Mouse (Mus musculus) neural tube, embryonic 15.5 days (tissue): ENCODE measurements around the gene Oser1. TPM values are rescaled to one million over a fixed set of nuclear protein-coding genes. Genes with fewer than 3 reads are reported as not detected.

ENCODE experiments used
- ATAC-seq: fragments of 200-750 bp; cut with Nextera tagmentation; 2 replicates; pipeline ENCODE4 v1.8.0; 2017; ENCODE audit warnings: mild to moderate bottlenecking, moderate TSS enrichment, moderate library complexity; ENCODE audit not compliant: low FRiP score
- H3K27ac ChIP-seq: fragments of 300-500 bp; sonication (generic); replicated peaks from 2 replicates; pipeline ENCODE4 v1.5.1; 2015; ENCODE audit warnings: mild to moderate bottlenecking, inconsistent platforms
- H3K27me3 ChIP-seq: fragments of 300-500 bp; sonication (generic); replicated peaks from 2 replicates; pipeline ENCODE4 v1.6.1; 2015; ENCODE audit warnings: inconsistent platforms
- H3K36me3 ChIP-seq: fragments of 300-500 bp; sonication (generic); 2 replicates; pipeline ENCODE4 v1.6.1; 2015; ENCODE audit warnings: inconsistent platforms
- H3K4me1 ChIP-seq: fragments of 300-500 bp; sonication (generic); 2 replicates; pipeline ENCODE4 v1.6.1; 2015; ENCODE audit warnings: inconsistent platforms
- H3K4me2 ChIP-seq: fragments of 300-500 bp; sonication (generic); 2 replicates; pipeline ENCODE4 v1.6.1; 2015; ENCODE audit warnings: inconsistent platforms, mild to moderate bottlenecking, moderate library complexity
- H3K4me3 ChIP-seq: fragments of 300-500 bp; sonication (generic); replicated peaks from 2 replicates; pipeline ENCODE4 v1.5.1; 2015; ENCODE audit warnings: mild to moderate bottlenecking, inconsistent platforms
- H3K9ac ChIP-seq: fragments of 300-500 bp; sonication (generic); replicated peaks from 2 replicates; pipeline ENCODE4 v1.6.1; 2015; ENCODE audit warnings: mild to moderate bottlenecking, inconsistent platforms
- H3K9me3 ChIP-seq: fragments of 300-500 bp; sonication (generic); replicated peaks from 2 replicates; pipeline ENCODE4 v1.6.1; 2016; ENCODE audit warnings: inconsistent platforms
- WGBS: fragments of 180-500 bp; shearing (Covaris S2); methylation state at CpG from one replicate; pipeline ENCODE4 v1.1.7; 2015; ENCODE audit warnings: mixed read lengths; 5-methylcytosine and 5-hydroxymethylcytosine counted together
- polyA plus RNA-seq: library from polyadenylated mRNA; unstranded; fragments of >200 nt; fragmentation: Nextera tagmentation; extraction: Ambion mirVana; gene quantifications from 2 replicates; pipeline ENCODE4 v1.2.1, GENCODE M21; 2015

Oser1 gene
- polyA plus RNA-seq, 1 experiment from 2014 or later, result 72.6 TPM

DNA sequence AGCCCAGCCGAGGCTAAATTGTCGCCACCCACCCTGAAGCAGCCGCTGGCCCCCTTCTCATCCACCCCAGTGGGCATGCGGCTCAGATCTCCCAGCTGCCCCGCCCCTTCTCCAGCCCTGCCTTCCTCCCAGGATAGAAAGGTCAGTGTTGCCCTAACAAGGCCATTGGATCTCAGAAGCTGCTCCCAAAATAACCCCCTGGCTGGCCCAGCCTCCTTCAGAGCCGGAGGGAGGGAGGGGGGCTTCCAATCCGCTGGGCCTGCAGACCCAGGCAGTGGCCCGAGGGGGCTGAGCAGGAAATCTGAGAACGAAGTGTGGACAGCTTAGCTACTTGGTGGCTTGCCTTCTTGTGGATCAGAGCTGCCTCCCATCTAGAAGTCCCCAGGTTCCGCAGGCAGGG, 26.6 kb downstream of the Oser1 start, which contains the start of gene Jph2:
Jph2 (minus strand) TSS at position 89 of the 400 bp plus-strand sequence.
- H3K9ac ChIP-seq, result no peak within 1 kb of the TSS
- no peak within 1 kb of the TSS for H3K4me3 ChIP-seq
- WGBS, result 13% methylated on average over 10 of the region's 10 CpGs
- H3K27ac ChIP-seq, result no peak within 1 kb of the TSS
- H3K36me3 ChIP-seq, result no peaks in the 10 kb centered on the region
- ATAC-seq, result no peak
- no peaks in the 10 kb centered on the region for H3K4me1 ChIP-seq
- peak within 1 kb of the TSS; percentile 28 for H3K4me2 ChIP-seq
- H3K27me3 ChIP-seq, result 0 out of 2 replicates have a peak, but pooled peaks cover 3% of the 10 kb centered on the region
- no peaks in the 10 kb centered on the region for H3K9me3 ChIP-seq

DNA sequence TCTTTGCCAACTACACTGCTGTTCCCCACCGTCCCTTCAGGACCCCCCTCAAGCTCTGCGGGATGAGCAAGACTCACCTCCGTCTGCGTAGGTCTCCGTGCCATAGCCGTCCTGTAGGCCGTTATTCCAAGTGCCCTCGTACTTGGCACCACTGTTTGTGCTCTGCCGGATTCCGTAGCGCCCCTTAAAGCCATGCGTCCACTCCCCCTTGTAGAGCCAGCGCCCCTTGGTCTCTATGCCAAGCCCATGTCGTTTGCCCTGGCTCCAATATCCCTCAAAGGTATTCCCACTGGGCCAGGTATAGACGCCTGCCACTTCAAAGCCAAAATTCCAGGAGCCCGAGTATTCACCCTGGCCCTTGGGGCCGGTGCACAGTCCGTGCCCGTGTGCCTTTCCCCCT, 27.4 kb downstream of the Oser1 start:
- Histone ChIP-seq H3K27me3 (0 out of 2 replicates have a peak, but pooled peaks cover 3% of the 10 kb centered on the region), H3K36me3 (no peaks in the 10 kb centered on the region), H3K4me2 (0 out of 2 replicates have a peak overlapping the region, but pooled peaks have one; percentile 28), H3K9ac (no peak overlapping the region), H3K4me3 (no peak overlapping the region), H3K27ac (no peak overlapping the region), H3K4me1 (no peaks in the 10 kb centered on the region), H3K9me3 (no peaks in the 10 kb centered on the region)
- 92% methylated on average over 19 of the region's 19 CpGs for WGBS
- no peak for ATAC-seq

DNA sequence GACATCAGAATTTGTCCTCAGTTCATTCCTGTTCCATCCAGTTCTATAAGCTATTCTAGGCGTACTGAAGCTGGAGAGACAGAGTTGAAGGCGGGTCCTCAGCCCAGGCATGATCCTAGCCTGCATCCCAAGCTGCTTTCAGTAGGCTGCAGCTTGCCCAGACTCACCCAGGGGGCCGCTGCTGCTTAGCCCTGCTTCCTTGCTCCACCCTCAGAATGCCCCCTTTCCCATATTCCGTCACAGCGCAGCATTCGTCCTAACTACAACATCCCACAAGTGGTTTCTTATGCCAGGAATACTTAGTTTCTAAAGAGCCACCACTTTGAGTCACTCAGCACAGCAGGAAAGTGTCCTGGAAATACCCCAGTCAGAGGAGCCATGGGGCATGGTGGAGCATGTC, 29.5 kb downstream of the Oser1 start:
- Histone ChIP-seq H3K4me3 (no peak overlapping the region), H3K27me3 (0 out of 2 replicates have a peak, but pooled peaks cover 3% of the 10 kb centered on the region), H3K9me3 (no peaks in the 10 kb centered on the region), H3K4me2 (no peak overlapping the region), H3K27ac (no peak overlapping the region), H3K4me1 (no peaks in the 10 kb centered on the region), H3K9ac (no peak overlapping the region), H3K36me3 (no peaks in the 10 kb centered on the region)
- 79% methylated on average over 6 of the region's 6 CpGs for WGBS
- ATAC-seq, result no peak

DNA sequence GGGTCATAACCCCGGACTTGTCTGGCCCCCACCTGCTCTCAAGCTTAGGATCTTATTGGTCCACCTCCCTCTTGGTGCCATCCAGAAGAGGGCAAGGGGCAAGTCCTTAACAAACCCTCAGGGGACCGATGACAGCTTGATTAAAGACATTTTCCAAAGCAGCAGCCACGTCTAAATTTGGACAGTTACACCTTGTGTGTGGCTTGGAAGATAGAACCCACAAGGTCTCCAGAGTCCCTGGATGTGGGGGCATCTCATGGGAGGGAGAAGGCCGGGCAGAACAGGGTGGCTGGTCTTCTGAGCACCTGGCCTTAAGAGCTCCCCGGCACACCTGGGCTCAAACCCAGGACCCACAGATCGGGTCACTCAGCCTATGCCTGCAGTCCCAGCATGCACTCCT, 30.5 kb downstream of the Oser1 start:
- no peak overlapping the region for H3K4me2 ChIP-seq
- H3K27me3 ChIP-seq, result no peaks in the 10 kb centered on the region
- H3K36me3 ChIP-seq, result no peaks in the 10 kb centered on the region
- WGBS, result 79% methylated on average over 6 of the region's 6 CpGs
- no peaks in the 10 kb centered on the region for H3K4me1 ChIP-seq
- ATAC-seq, result no peak
- no peak overlapping the region for H3K9ac ChIP-seq
- H3K9me3 ChIP-seq, result 0 out of 2 replicates have a peak, but pooled peaks cover 3% of the 10 kb centered on the region
- H3K27ac ChIP-seq, result no peak overlapping the region
- H3K4me3 ChIP-seq, result no peak overlapping the region

DNA sequence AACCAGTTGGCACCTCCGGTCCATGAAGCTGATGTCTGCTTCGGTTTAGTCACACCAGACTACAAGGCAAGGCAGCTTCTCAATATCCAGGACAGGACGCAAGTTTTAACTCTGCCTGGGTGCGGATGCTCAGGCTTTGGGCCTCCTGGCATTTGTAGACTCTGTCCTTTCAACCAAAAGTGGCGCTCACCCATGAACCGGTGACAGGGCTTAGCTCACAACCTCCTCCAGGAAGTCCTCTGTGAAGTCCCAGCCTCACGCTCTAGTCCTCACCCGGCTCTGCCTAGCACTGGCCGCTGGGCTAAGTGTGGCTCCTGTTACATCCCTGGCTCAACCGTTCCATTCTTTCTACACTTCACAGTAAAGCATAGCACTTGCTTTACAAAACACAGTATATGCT, 31.3 kb downstream of the Oser1 start:
- H3K4me2 ChIP-seq, result no peak overlapping the region
- 0 out of 2 replicates have a peak, but pooled peaks cover 3% of the 10 kb centered on the region for H3K9me3 ChIP-seq
- no peak overlapping the region for H3K27ac ChIP-seq
- no peaks in the 10 kb centered on the region for H3K4me1 ChIP-seq
- H3K4me3 ChIP-seq, result no peak overlapping the region
- H3K9ac ChIP-seq, result no peak overlapping the region
- H3K36me3 ChIP-seq, result no peaks in the 10 kb centered on the region
- H3K27me3 ChIP-seq, result no peaks in the 10 kb centered on the region
- ATAC-seq, result no peak
- WGBS, result 94% methylated on average over 10 of the region's 10 CpGs

DNA sequence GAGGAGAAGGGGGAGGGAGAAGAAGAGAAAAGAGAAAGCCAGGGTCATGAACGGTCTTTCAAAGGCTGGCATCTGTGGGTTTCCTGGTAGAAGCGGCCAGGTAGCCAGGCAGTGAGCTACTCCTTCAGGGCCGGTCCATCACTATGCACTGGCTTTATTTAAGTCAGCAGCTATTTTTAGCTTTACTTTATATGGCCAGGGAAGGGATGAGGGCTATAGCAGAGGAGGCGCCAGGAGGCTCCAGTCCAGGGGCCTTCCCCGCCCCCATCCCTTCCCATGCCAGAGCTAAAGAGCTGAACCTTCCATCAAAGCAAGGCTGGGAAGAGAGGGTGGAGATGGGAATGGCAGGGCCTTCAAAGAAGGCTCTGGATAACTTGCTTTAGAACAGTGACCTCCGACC, 32.1 kb downstream of the Oser1 start:
- 78% methylated on average over 6 of the region's 6 CpGs for whole genome bisulfite sequencing
- no peak overlapping the region for H3K9ac ChIP-seq
- H3K9me3 ChIP-seq, result 0 out of 2 replicates have a peak, but pooled peaks cover 3% of the 10 kb centered on the region
- ATAC-seq, result no peak
- H3K4me2 ChIP-seq, result no peak overlapping the region
- no peak overlapping the region for H3K27ac ChIP-seq
- no peaks in the 10 kb centered on the region for H3K4me1 ChIP-seq
- H3K4me3 ChIP-seq, result no peak overlapping the region
- no peaks in the 10 kb centered on the region for H3K27me3 ChIP-seq
- H3K36me3 ChIP-seq, result no peaks in the 10 kb centered on the region

DNA sequence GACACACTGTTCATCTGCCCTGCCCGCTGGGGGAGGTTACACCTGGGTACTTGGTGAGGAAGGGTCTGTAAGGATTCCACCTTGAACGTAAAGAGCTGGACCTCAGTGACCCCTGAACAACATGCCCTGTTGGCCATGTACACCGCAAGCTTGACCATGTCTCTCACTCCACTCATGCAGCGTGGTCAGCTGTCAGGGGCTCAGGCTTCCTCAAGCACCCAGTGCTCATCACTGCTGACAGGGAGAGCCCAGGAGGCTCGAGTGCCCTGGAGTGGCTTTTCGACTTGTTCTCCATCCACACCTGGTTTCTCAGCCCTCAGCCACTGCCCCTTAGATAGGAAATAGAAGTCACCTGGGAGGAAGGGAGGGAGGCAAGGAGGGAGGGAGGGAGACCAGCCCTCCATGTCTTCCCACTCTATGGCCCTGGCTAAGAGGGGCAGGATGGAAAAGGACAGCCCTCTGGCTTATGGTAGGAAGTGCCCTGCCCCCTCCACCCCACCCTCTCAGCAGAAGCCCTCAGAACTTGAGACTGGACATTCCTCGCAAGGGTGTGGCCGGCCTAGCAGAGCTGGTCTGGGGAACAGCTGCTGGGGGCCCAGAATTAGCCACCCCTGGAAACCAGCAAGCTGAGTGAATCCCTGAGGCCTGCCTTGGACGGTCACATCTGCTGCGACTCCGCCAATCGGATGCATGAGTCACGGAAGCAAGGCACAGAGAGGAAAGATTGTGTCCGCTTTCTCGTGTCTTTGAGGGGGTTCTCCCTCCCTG, 37.9 kb downstream of the Oser1 start:
- 0 out of 2 replicates have a peak, but pooled peaks cover 2% of the 10 kb centered on the region for H3K27me3 ChIP-seq
- H3K9ac ChIP-seq, result no peak overlapping the region
- no peak overlapping the region for H3K4me2 ChIP-seq
- WGBS, result 80% methylated on average over 15 of the region's 15 CpGs
- H3K4me1 ChIP-seq, result no peaks in the 10 kb centered on the region
- H3K36me3 ChIP-seq, result no peaks in the 10 kb centered on the region
- 0 out of 2 replicates have a peak, but pooled peaks cover 3% of the 10 kb centered on the region for H3K9me3 ChIP-seq
- ATAC-seq, result no peak
- H3K4me3 ChIP-seq, result no peak overlapping the region
- no peak overlapping the region for H3K27ac ChIP-seq

DNA sequence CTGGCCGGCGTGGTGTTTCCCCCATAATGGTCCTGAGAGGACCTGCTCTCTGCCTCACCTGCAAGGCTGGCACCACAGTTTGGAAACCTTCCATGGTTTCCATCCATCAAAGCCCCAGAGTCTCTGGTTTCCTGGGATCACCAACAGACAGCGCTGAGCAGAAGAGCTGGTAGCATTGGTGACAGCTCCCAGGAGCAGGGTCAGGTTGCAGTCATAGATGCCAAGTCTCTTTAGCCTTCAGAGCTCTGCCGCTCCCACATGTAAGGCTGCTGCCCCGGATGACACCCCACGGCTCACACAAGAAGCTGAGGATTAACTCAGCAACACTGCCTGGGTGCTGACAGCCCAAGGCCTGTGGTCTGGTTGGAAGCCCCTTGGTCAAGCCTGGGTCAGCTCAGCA, 39.4 kb downstream of the Oser1 start:
- Histone ChIP-seq H3K9ac (no peak overlapping the region), H3K4me1 (no peaks in the 10 kb centered on the region), H3K4me2 (no peak overlapping the region), H3K9me3 (0 out of 2 replicates have a peak, but pooled peaks cover 3% of the 10 kb centered on the region), H3K27me3 (0 out of 2 replicates have a peak, but pooled peaks cover 3% of the 10 kb centered on the region), H3K36me3 (no peaks in the 10 kb centered on the region), H3K27ac (no peak overlapping the region), H3K4me3 (no peak overlapping the region)
- WGBS, result 89% methylated on average over 6 of the region's 6 CpGs
- no peak for ATAC-seq

DNA sequence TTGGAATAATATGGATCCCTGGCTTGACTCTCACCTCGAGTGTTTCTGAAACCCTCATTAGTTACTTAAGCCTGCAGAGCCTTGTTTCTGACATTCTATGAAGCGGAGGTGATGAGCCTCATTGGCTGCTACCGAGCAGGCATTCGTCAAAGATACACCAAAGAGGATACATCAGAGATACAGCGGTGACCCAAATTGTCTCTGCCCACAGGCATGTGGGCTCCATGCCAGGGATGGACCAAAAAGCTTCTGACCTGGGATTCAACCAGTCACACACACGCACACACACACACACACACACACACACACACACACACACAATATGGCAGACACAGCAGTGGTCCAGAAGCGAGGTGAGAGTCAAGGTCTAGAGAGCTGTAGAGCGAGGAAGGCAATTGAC, 43.3 kb downstream of the Oser1 start:
- H3K4me3 ChIP-seq, result no peak overlapping the region
- H3K9me3 ChIP-seq, result no peaks in the 10 kb centered on the region
- 87% methylated on average over 8 of the region's 8 CpGs for WGBS
- no peak for ATAC-seq
- H3K27ac ChIP-seq, result no peak overlapping the region
- H3K4me2 ChIP-seq, result no peak overlapping the region
- no peak overlapping the region for H3K9ac ChIP-seq
- H3K27me3 ChIP-seq, result peaks cover 26% of the 10 kb centered on the region
- H3K36me3 ChIP-seq, result no peaks in the 10 kb centered on the region
- 0 out of 2 replicates have a peak, but pooled peaks cover under 1% of the 10 kb centered on the region for H3K4me1 ChIP-seq

DNA sequence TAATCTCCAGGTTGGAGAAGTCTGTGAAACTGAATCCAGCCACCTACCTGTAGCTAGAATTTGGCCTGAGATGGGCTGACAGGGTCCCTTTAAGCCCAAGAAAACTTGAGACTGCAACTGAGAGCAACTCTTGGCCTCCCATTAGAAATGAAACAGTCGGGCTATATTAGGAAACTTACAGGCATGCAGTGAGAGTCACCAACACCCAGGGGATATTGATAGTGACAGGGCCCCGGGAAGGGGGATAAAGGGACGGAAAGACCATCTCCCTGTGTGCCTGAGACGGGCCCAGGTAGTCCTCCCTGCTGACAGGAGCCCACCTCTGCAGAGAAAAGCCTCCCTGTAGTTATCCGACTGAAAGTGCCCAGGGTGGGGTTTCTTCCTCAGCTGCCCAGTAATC, 45.1 kb downstream of the Oser1 start:
- no peak overlapping the region for H3K9ac ChIP-seq
- H3K27me3 ChIP-seq, result peaks cover 45% of the 10 kb centered on the region
- 82% methylated on average over 5 of the region's 5 CpGs for WGBS
- H3K36me3 ChIP-seq, result no peaks in the 10 kb centered on the region
- no peak overlapping the region for H3K27ac ChIP-seq
- H3K4me1 ChIP-seq, result peaks cover 6% of the 10 kb centered on the region; the same call in 1 of the 2 replicates
- H3K4me2 ChIP-seq, result no peak overlapping the region
- no peak overlapping the region for H3K4me3 ChIP-seq
- no peak for ATAC-seq
- H3K9me3 ChIP-seq, result no peaks in the 10 kb centered on the region

DNA sequence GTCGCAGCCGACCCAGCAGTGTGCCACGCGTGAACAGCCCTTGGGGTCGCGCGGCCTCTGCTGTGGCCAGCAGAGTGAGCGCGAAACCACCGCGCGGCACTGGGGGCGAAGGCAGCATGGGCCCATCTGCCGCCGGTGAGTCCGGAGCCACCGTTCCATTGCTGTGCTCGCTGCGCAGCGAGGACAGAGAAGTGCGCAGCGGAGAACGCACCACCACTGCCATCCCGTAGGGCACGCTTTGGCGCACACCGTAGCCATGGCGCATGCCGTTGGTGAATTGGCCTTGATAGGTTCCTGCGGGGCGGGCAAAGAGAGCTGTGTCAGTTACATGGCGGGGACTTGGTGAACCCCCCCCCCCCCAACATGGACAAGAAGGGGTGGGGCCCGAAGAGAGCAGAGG, 48.4 kb downstream of the Oser1 start:
- Histone ChIP-seq H3K27ac (no peak overlapping the region), H3K4me3 (no peak overlapping the region), H3K27me3 (peaks cover 53% of the 10 kb centered on the region), H3K9me3 (no peaks in the 10 kb centered on the region), H3K4me2 (peak overlapping the region; percentile 28; the same call in 1 of the 2 replicates), H3K9ac (no peak overlapping the region), H3K4me1 (peaks cover 6% of the 10 kb centered on the region; the same call in 1 of the 2 replicates), H3K36me3 (no peaks in the 10 kb centered on the region)
- no peak for ATAC-seq
- WGBS, result 45% methylated on average over 33 of the region's 33 CpGs

DNA sequence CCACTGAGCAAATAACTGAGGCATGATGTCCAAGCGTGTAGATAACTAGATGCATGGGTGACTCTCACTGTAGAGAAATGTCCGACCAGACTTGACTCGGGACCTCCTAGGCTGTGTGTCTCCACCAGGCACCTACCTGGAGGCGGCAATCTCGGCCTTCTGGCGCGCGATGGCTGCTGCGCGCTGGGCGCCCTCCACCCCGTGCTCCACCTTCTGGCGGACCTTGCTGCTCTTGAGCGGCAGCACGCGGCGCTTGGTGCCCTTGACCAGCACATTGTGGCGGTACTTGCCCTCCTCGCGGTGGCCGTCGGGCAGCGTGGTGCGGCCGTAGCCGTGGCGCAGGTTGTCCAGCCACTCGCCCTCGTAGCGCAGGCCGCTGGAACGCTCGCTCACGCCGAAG, 49.0 kb downstream of the Oser1 start:
- no peak for ATAC-seq
- no peak overlapping the region for H3K27ac ChIP-seq
- no peaks in the 10 kb centered on the region for H3K9me3 ChIP-seq
- WGBS, result 39% methylated on average over 35 of the region's 35 CpGs
- peaks cover 6% of the 10 kb centered on the region; the same call in 1 of the 2 replicates for H3K4me1 ChIP-seq
- H3K4me3 ChIP-seq, result no peak overlapping the region
- peaks cover 53% of the 10 kb centered on the region for H3K27me3 ChIP-seq
- H3K4me2 ChIP-seq, result peak overlapping the region; percentile 28; the same call in 1 of the 2 replicates
- no peak overlapping the region for H3K9ac ChIP-seq
- no peaks in the 10 kb centered on the region for H3K36me3 ChIP-seq
